In the genomic region with DNA sequence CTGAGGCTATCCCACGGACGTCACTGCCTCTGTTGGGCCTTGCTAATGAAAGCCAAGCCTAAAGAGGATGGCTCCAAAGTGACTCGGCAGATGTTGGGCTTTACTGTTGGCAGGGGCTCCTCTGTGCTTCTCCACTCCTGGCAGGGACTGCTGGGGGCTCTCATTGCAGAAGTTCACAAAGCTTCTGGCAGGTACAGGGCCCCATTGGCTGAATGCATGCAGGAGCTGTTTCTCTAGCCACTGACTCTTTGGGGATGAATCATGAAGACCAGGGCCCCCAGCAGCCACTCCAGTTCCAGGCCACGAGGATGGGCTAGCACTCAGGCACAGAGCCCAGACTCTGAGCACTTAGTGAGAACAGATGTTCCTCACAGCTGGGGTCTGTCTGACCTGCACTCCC, we compare ENCODE assay signal across 27 mouse cellular contexts. TPM values are rescaled to one million over a fixed set of nuclear protein-coding genes. Genes with fewer than 3 reads are reported as not detected.
DNase-seq lines count a peak whose midpoint lies in the region; ATAC-seq and TF ChIP-seq lines count a peak whose summit lies in the region.
"Had no signal": no experiment of that assay in that cellular context is flagged by ENCODE, and none has a peak within 500 bp of the region (broad histone marks: within the 10 kb centered on the region; RNA-seq: fewer than 3 reads in every experiment).

No protein-coding gene starts in this region.

- no peak for TF ChIP-seq POLR2A in heart, adult 2 months (IDR thresholded peaks at IDR 0.05; ENCODE audit: insufficient read depth, low read depth, low read length)

- peak; percentile 31 for DNase-seq in gastrocnemius, postnatal 14 days
- DNase-seq in gastrocnemius, postnatal 36 days, result no peak
- peak; percentile 31 for DNase-seq in heart, postnatal 4 days
- no peak for DNase-seq in heart, adult 2 months
- peak; percentile 67 for DNase-seq in embryonic facial prominence, embryonic 14.5 days (ENCODE audit: low spot score)
- peak; percentile 61 for DNase-seq in fibroblast of lung, adult 2 months (ENCODE audit: low read depth)
- DNase-seq in urinary bladder, postnatal 10 days (ENCODE audit: low spot score), result no peak
- DNase-seq: adrenal gland, adult 8-10 months; adrenal gland, postnatal 36 days; cerebellum, adult 11 months; cerebellum, adult 8-10 months; cerebellum, postnatal 14 days; embryo, embryonic 11 days; kidney, adult 2 months had no signal

- H3K9ac ChIP-seq in heart, adult 2 months (ENCODE audit: low read depth, low read length), result no peak overlapping the region
- no peak overlapping the region for H3K9ac ChIP-seq in embryonic facial prominence, embryonic 14.5 days (ENCODE audit: low read depth, low read length)
- H3K9ac ChIP-seq: embryonic facial prominence, embryonic 12.5 days; forebrain, embryonic 15.5 days; heart, embryonic 12.5 days; hindbrain, embryonic 15.5 days had no signal

- no peaks in the 10 kb centered on the region; the same call in 1 of the 2 replicates for H3K4me1 ChIP-seq in heart, adult 2 months (ENCODE audit: control insufficient read depth, insufficient read depth, low read length)
- 0 out of 2 replicates have a peak, but pooled peaks cover 4% of the 10 kb centered on the region for H3K4me1 ChIP-seq in embryonic facial prominence, embryonic 14.5 days (ENCODE audit: control insufficient read depth, insufficient read depth, low read length)
- H3K4me1 ChIP-seq: forebrain, embryonic 15.5 days; heart, embryonic 12.5 days; hindbrain, embryonic 10.5 days; hindbrain, embryonic 15.5 days had no signal

- intact Hi-C loops in gastrocnemius, postnatal 14 days (cut with DNase I; ENCODE audit: low total_unique reads), result no loop called here
- intact Hi-C loops in gastrocnemius, postnatal 36 days (cut with DNase I), result no loop called here
- intact Hi-C loops in heart, adult 2 months (cut with DNase I), result no loop called here

- no peak overlapping the region for H3K4me3 ChIP-seq in heart, adult 2 months
- H3K4me3 ChIP-seq in embryonic facial prominence, embryonic 14.5 days (ENCODE audit: low read depth, low read length), result no peak overlapping the region
- H3K4me3 ChIP-seq: embryonic facial prominence, embryonic 12.5 days; erythroblast, embryonic 14.5 days; forebrain, embryonic 15.5 days; heart, embryonic 12.5 days; hindbrain, embryonic 10.5 days; hindbrain, embryonic 15.5 days had no signal

- peak; percentile 60 for ATAC-seq in embryonic facial prominence, embryonic 14.5 days (ENCODE audit: low read depth)
- ATAC-seq in cerebellum, adult (ENCODE audit: insufficient number of reproducible peaks, low FRiP score, low TSS enrichment), result no peak
- ATAC-seq: forebrain, embryonic 15.5 days; intestine, embryonic 16.5 days had no signal

- no peaks in the 10 kb centered on the region for H3K79me2 ChIP-seq in heart, adult 2 months (replicated peaks; ENCODE audit: control insufficient read depth, insufficient read depth, low read length)

- H3K27ac ChIP-seq in heart, adult 2 months, result no peak overlapping the region
- peak overlapping the region; percentile 61; the same call in 1 of the 2 replicates for H3K27ac ChIP-seq in embryonic facial prominence, embryonic 14.5 days (replicated peaks; ENCODE audit: low read depth, low read length)
- H3K27ac ChIP-seq: forebrain, embryonic 15.5 days; hindbrain, embryonic 10.5 days; hindbrain, embryonic 15.5 days had no signal

- TF ChIP-seq EP300 in heart, adult 2 months (IDR thresholded peaks at IDR 0.05; ENCODE audit: insufficient read depth, low read depth, low read length), result no peak

- 45% methylated on average over 4 of the region's 4 CpGs for WGBS in heart, adult 2 months
- 28% methylated on average over 4 of the region's 4 CpGs for WGBS in embryonic facial prominence, embryonic 14.5 days

- no peak for TF ChIP-seq CTCF in heart, adult 2 months (IDR thresholded peaks at IDR 0.05)

- H3K27me3 ChIP-seq in heart, adult 2 months (ENCODE audit: control insufficient read depth, insufficient read depth, low read length), result no peaks in the 10 kb centered on the region
- no peaks in the 10 kb centered on the region for H3K27me3 ChIP-seq in embryonic facial prominence, embryonic 14.5 days (replicated peaks; ENCODE audit: control insufficient read depth, insufficient read depth, low read length)
- H3K27me3 ChIP-seq: embryonic facial prominence, embryonic 12.5 days; forebrain, embryonic 15.5 days; hindbrain, embryonic 15.5 days had no signal

- H3K9me3 ChIP-seq in embryonic facial prominence, embryonic 14.5 days (ENCODE audit: control insufficient read depth, low read length), result no peaks in the 10 kb centered on the region
- H3K9me3 ChIP-seq: embryonic facial prominence, embryonic 12.5 days; forebrain, embryonic 15.5 days; heart, embryonic 12.5 days; hindbrain, embryonic 10.5 days; hindbrain, embryonic 15.5 days had no signal

- H3K36me3 ChIP-seq in heart, adult 2 months (ENCODE audit: control insufficient read depth, insufficient read depth, low read length), result no peaks in the 10 kb centered on the region
- no peaks in the 10 kb centered on the region for H3K36me3 ChIP-seq in embryonic facial prominence, embryonic 14.5 days (ENCODE audit: control insufficient read depth, insufficient read depth, low read length)
- H3K36me3 ChIP-seq: embryonic facial prominence, embryonic 12.5 days; forebrain, embryonic 15.5 days; heart, embryonic 12.5 days; hindbrain, embryonic 10.5 days; hindbrain, embryonic 15.5 days had no signal

- H3K4me2 ChIP-seq in embryonic facial prominence, embryonic 14.5 days (ENCODE audit: low read depth, low read length), result no peak overlapping the region
- H3K4me2 ChIP-seq: embryonic facial prominence, embryonic 12.5 days; forebrain, embryonic 15.5 days; heart, embryonic 12.5 days; hindbrain, embryonic 15.5 days had no signal

RNA-seq across cellular contexts. Expression of gene Ccdc27, which starts 15.2 kb away (rescaled TPM):
- not detected for total RNA-seq in gastrocnemius, postnatal 14 days (2021)
- total RNA-seq in gastrocnemius, postnatal 36 days (2021), result not detected
- total RNA-seq in heart, postnatal 4 days (2021), result not detected
- total RNA-seq in heart, adult 2 months (2021), result not detected
- polyA plus RNA-seq in heart, adult 2 months (2012; rRNA removed), result not detected in 2 replicates
- 0.09 TPM in 1 of 2 replicates, not detected in the other for polyA plus RNA-seq in embryonic facial prominence, embryonic 14.5 days (2014; fragmentation: Nextera tagmentation; extraction: Ambion mirVana)
- total RNA-seq: adrenal gland, adult 8-10 months; adrenal gland, postnatal 36 days; common myeloid progenitor, adult 5-6 weeks; ES-E14; granulocyte monocyte progenitor cell, adult 5-6 weeks had no signal
- polyA plus RNA-seq: embryonic facial prominence, embryonic 12.5 days; erythroblast, embryonic 14.5 days; forebrain, embryonic 11.5 days; forebrain, embryonic 15.5 days; heart, embryonic 16.5 days; hindbrain, embryonic 10.5 days; hindbrain, embryonic 15.5 days; intestine, embryonic 16.5 days; kidney, adult 2 months had no signal

RNA-seq across cellular contexts. Expression of gene Smim1, which starts 31.7 kb away (rescaled TPM):
- 1 to 10 TPM; 4.0 to 6.3 TPM for total RNA-seq in gastrocnemius, postnatal 14 days (2021)
- 1 to 10 TPM; 2.0 to 2.6 TPM for total RNA-seq in gastrocnemius, postnatal 36 days (2021)
- 10 to 100 TPM; 11.7 to 14.8 TPM for total RNA-seq in heart, postnatal 4 days (2021)
- total RNA-seq in heart, adult 2 months (2021), result 1 to 10 TPM; 5.7 to 7.8 TPM
- 24.7 and 29.2 TPM in 2 replicates for polyA plus RNA-seq in heart, adult 2 months (2012; rRNA removed)
- 34.3 TPM in 2 replicates for polyA plus RNA-seq in embryonic facial prominence, embryonic 14.5 days (2014; fragmentation: Nextera tagmentation; extraction: Ambion mirVana)

RNA-seq across cellular contexts. Expression of gene Lrrc47, which starts 46.2 kb away (rescaled TPM):
- 10 to 100 TPM; 20.6 to 27.7 TPM for total RNA-seq in gastrocnemius, postnatal 14 days (2021)
- 10 to 100 TPM; 20.4 to 20.9 TPM for total RNA-seq in gastrocnemius, postnatal 36 days (2021)
- 10 to 100 TPM; 45.8 to 46.7 TPM for total RNA-seq in heart, postnatal 4 days (2021)
- 10 to 100 TPM; 28.6 to 28.7 TPM for total RNA-seq in heart, adult 2 months (2021)
- polyA plus RNA-seq in heart, adult 2 months (2012; rRNA removed), result 29.7 and 35.6 TPM in 2 replicates
- polyA plus RNA-seq in embryonic facial prominence, embryonic 14.5 days (2014; fragmentation: Nextera tagmentation; extraction: Ambion mirVana), result 11.6 and 11.9 TPM in 2 replicates

Comparison
In these comparisons a context has a peak if more than half of its experiments do, and no peak if none do; other contexts are left out.
1. DNase-seq: peak in gastrocnemius, postnatal 14 days (single experiment), heart, postnatal 4 days (single experiment), embryonic facial prominence, embryonic 14.5 days (single experiment) and fibroblast of lung, adult 2 months (single experiment); none in gastrocnemius, postnatal 36 days (0 of 2), heart, adult 2 months (0 of 2) and urinary bladder, postnatal 10 days (single experiment).